Mouse (Mus musculus) liver (tissue): ENCODE data around the gene Cdc14a.

Source experiments
- DNase-seq: peaks from one replicate; pipeline ENCODE4 v3.0.0-alpha.2; 2020; ENCODE audit warnings: mixed read lengths

Gene Cdc14a

GRCm38 (mm10) chr3:116423353-116424159 is at the start of gene Cdc14a:
Gene Cdc14a (minus strand): TSS chr3:116424032.
- peak; percentile 90 for DNase-seq

- DNase-seq = no peak
Measured at GRCm38 (mm10) chr3:116465709-116466108, 41.9 kb upstream of the Cdc14a start.

GRCm38 (mm10) chr3:116464318-116464717 is 40.5 kb upstream of the Cdc14a start:
- DNase-seq = no peak

- DNase-seq = no peak
Measured at GRCm38 (mm10) chr3:116461053-116461452, 37.2 kb upstream of the Cdc14a start.

- no peak for DNase-seq
Measured at GRCm38 (mm10) chr3:116454529-116454928, 30.7 kb upstream of the Cdc14a start.

- no peak for DNase-seq
Measured at GRCm38 (mm10) chr3:116450741-116451140, 26.9 kb upstream of the Cdc14a start.

GRCm38 (mm10) chr3:116444327-116444726 is 20.5 kb upstream of the Cdc14a start:
- DNase-seq = no peak

GRCm38 (mm10) chr3:116442788-116443187 is 19.0 kb upstream of the Cdc14a start:
- no peak for DNase-seq

- no peak for DNase-seq
Measured at GRCm38 (mm10) chr3:116441518-116442205, 17.8 kb upstream of the Cdc14a start.

GRCm38 (mm10) chr3:116440066-116440997 is 16.5 kb upstream of the Cdc14a start:
- DNase-seq = no peak

GRCm38 (mm10) chr3:116436811-116437601 is 13.2 kb upstream of the Cdc14a start:
- DNase-seq = no peak

- DNase-seq = no peak
Measured at GRCm38 (mm10) chr3:116436113-116436512, 12.3 kb upstream of the Cdc14a start.

GRCm38 (mm10) chr3:116434757-116435156 is 10.9 kb upstream of the Cdc14a start:
- DNase-seq = peak; percentile 34

GRCm38 (mm10) chr3:116425901-116426300 is 2.1 kb upstream of the Cdc14a start:
- DNase-seq = no peak

- peak; percentile 90 for DNase-seq
Measured at GRCm38 (mm10) chr3:116424973-116425284, 1.1 kb upstream of the Cdc14a start.

GRCm38 (mm10) chr3:116424160-116424972 is 534 bp upstream of the Cdc14a start:
- DNase-seq = no peak

GRCm38 (mm10) chr3:116422795-116423352 is 958 bp downstream of the Cdc14a start:
- peak; percentile 73 for DNase-seq

GRCm38 (mm10) chr3:116422074-116422473 is 1.8 kb downstream of the Cdc14a start:
- DNase-seq = no peak

- no peak for DNase-seq
Measured at GRCm38 (mm10) chr3:116421121-116421520, 2.7 kb downstream of the Cdc14a start.

- no peak for DNase-seq
Measured at GRCm38 (mm10) chr3:116419791-116420190, 4.0 kb downstream of the Cdc14a start.

- no peak for DNase-seq
Measured at GRCm38 (mm10) chr3:116414451-116414860, 9.4 kb downstream of the Cdc14a start.
